Mouse (Mus musculus) forebrain, embryonic 12.5 days (tissue): ENCODE results near the gene Csad. TPM values are rescaled to one million over a fixed set of nuclear protein-coding genes. Genes with fewer than 3 reads are reported as not detected.

Source experiments
- ATAC-seq: fragments of 200-750 bp; cut with Nextera tagmentation; 2 replicates; pipeline ENCODE4 v1.8.0; 2017; ENCODE audit warnings: moderate TSS enrichment; ENCODE audit not compliant: low FRiP score
- H3K27ac ChIP-seq: fragments of 300-500 bp; sonication (generic); 2 replicates; pipeline ENCODE4 v1.5.1; 2016; ENCODE audit warnings: mild to moderate bottlenecking
- H3K27me3 ChIP-seq: fragments of 300-500 bp; sonication (generic); 2 replicates; pipeline ENCODE4 v1.6.1; 2016; ENCODE audit warnings: mild to moderate bottlenecking
- H3K36me3 ChIP-seq: fragments of 300-500 bp; sonication (generic); replicated peaks from 2 replicates; pipeline ENCODE4 v1.6.1; 2016; ENCODE audit warnings: mild to moderate bottlenecking
- H3K4me1 ChIP-seq: fragments of 300-500 bp; sonication (generic); 2 replicates; pipeline ENCODE4 v1.6.1; 2016
- H3K4me2 ChIP-seq: fragments of 300-500 bp; sonication (generic); 2 replicates; pipeline ENCODE4 v1.6.1; 2016; ENCODE audit warnings: mild to moderate bottlenecking, moderate library complexity
- H3K4me3 ChIP-seq: fragments of 300-500 bp; sonication (generic); replicated peaks from 2 replicates; pipeline ENCODE4 v1.5.1; 2016; ENCODE audit warnings: mild to moderate bottlenecking
- H3K9ac ChIP-seq: fragments of 300-500 bp; sonication (generic); 2 replicates; pipeline ENCODE4 v1.6.1; 2016; ENCODE audit warnings: mild to moderate bottlenecking
- H3K9me3 ChIP-seq: fragments of 300-500 bp; sonication (generic); 2 replicates; pipeline ENCODE4 v1.6.1; 2016
- WGBS: fragments of 180-500 bp; shearing (Covaris S2); methylation state at CpG from one replicate; pipeline ENCODE4 v1.1.7; 2016; 5-methylcytosine and 5-hydroxymethylcytosine counted together
- polyA plus RNA-seq: library from polyadenylated mRNA; unstranded; fragments of >200 nt; fragmentation: Nextera tagmentation; extraction: Ambion mirVana; gene quantifications from 2 replicates; pipeline ENCODE4 v1.2.1, GENCODE M21; 2016

Csad gene
- polyA plus RNA-seq, 1 experiment from 2014 or later: 51.8 TPM

GRCm38 (mm10) chr15:102146882-102147281, 57.6 kb downstream of the Csad start:
- WGBS: 0% methylated on average over 1 of the region's 1 CpGs
- peaks cover 10% of the 10 kb centered on the region for H3K4me1 ChIP-seq
- ATAC-seq: no peak
- H3K27ac ChIP-seq: no peak overlapping the region
- no peaks in the 10 kb centered on the region for H3K9me3 ChIP-seq
- peaks cover 48% of the 10 kb centered on the region for H3K27me3 ChIP-seq
- H3K4me2 ChIP-seq: no peak overlapping the region
- H3K36me3 ChIP-seq: no peaks in the 10 kb centered on the region
- no peak overlapping the region for H3K4me3 ChIP-seq
- no peak overlapping the region for H3K9ac ChIP-seq

- 89% methylated on average over 5 of the region's 5 CpGs for WGBS
- Histone ChIP-seq H3K4me2 (no peak overlapping the region), H3K9me3 (no peaks in the 10 kb centered on the region), H3K9ac (no peak overlapping the region), H3K27me3 (peaks cover 52% of the 10 kb centered on the region), H3K4me1 (peaks cover 10% of the 10 kb centered on the region), H3K27ac (no peak overlapping the region), H3K36me3 (no peaks in the 10 kb centered on the region), H3K4me3 (no peak overlapping the region)
- no peak for ATAC-seq
Observed at GRCm38 (mm10) chr15:102146089-102146488, 58.4 kb downstream of the Csad start.

- Histone ChIP-seq H3K27ac (no peak overlapping the region), H3K36me3 (no peaks in the 10 kb centered on the region), H3K27me3 (peaks cover 52% of the 10 kb centered on the region), H3K4me2 (no peak overlapping the region), H3K9me3 (no peaks in the 10 kb centered on the region), H3K4me1 (peaks cover 6% of the 10 kb centered on the region), H3K4me3 (no peak overlapping the region), H3K9ac (no peak overlapping the region)
- no peak for ATAC-seq
- WGBS: 91% methylated on average over 10 of the region's 10 CpGs
Observed at GRCm38 (mm10) chr15:102145330-102145729, 59.2 kb downstream of the Csad start.

- Histone ChIP-seq H3K27me3 (peaks cover 52% of the 10 kb centered on the region), H3K4me3 (peak overlapping the region; percentile 18), H3K9me3 (no peaks in the 10 kb centered on the region), H3K4me1 (peaks cover 6% of the 10 kb centered on the region; the same call in 1 of the 2 replicates), H3K27ac (no peak overlapping the region), H3K36me3 (no peaks in the 10 kb centered on the region), H3K9ac (peak overlapping the region; percentile 26; the same call in 1 of the 2 replicates), H3K4me2 (peak overlapping the region; percentile 38)
- WGBS: 11% methylated on average over 19 of the region's 19 CpGs
- no peak for ATAC-seq
Observed at GRCm38 (mm10) chr15:102144726-102145125, 59.8 kb downstream of the Csad start.

GRCm38 (mm10) chr15:102144274-102144711, 60.2 kb downstream of the Csad start, which contains the start of gene Igfbp6:
Gene Igfbp6 (plus strand): TSS chr15:102144362.
- Histone ChIP-seq H3K27ac (no peak within 1 kb of the TSS), H3K27me3 (peaks cover 52% of the 10 kb centered on the region), H3K36me3 (no peaks in the 10 kb centered on the region), H3K4me3 (peak within 1 kb of the TSS; percentile 18), H3K9ac (peak within 1 kb of the TSS; percentile 26; the same call in 1 of the 2 replicates), H3K4me2 (peak within 1 kb of the TSS; percentile 38), H3K4me1 (peaks cover 6% of the 10 kb centered on the region; the same call in 1 of the 2 replicates), H3K9me3 (no peaks in the 10 kb centered on the region)
- WGBS: 2% methylated on average over 22 of the region's 22 CpGs
- no peak for ATAC-seq

- no peak overlapping the region for H3K4me2 ChIP-seq
- H3K4me3 ChIP-seq: no peak overlapping the region
- H3K9me3 ChIP-seq: no peaks in the 10 kb centered on the region
- H3K36me3 ChIP-seq: no peaks in the 10 kb centered on the region
- H3K27ac ChIP-seq: no peak overlapping the region
- H3K27me3 ChIP-seq: peaks cover 52% of the 10 kb centered on the region
- peaks cover 6% of the 10 kb centered on the region; the same call in 1 of the 2 replicates for H3K4me1 ChIP-seq
- H3K9ac ChIP-seq: no peak overlapping the region
- no peak for ATAC-seq
- 56% methylated on average over 23 of the region's 23 CpGs for WGBS
Observed at GRCm38 (mm10) chr15:102142914-102143912, 61.3 kb downstream of the Csad start.

GRCm38 (mm10) chr15:102141120-102141519, 63.4 kb downstream of the Csad start:
- peaks cover 46% of the 10 kb centered on the region for H3K27me3 ChIP-seq
- H3K27ac ChIP-seq: no peak overlapping the region
- no peak for ATAC-seq
- no peak overlapping the region for H3K4me2 ChIP-seq
- H3K4me3 ChIP-seq: no peak overlapping the region
- peaks cover 14% of the 10 kb centered on the region; the same call in 1 of the 2 replicates for H3K4me1 ChIP-seq
- H3K9me3 ChIP-seq: no peaks in the 10 kb centered on the region
- no peak overlapping the region for H3K9ac ChIP-seq
- 92% methylated on average over 5 of the region's 5 CpGs for WGBS
- H3K36me3 ChIP-seq: no peaks in the 10 kb centered on the region

GRCm38 (mm10) chr15:102136129-102136758, 68.3 kb downstream of the Csad start, which contains the start of gene Spryd3:
Gene Spryd3 (minus strand): TSS chr15:102136234.
- peaks cover 22% of the 10 kb centered on the region for H3K36me3 ChIP-seq
- ATAC-seq: peak; percentile 100
- peak within 1 kb of the TSS; percentile 74 for H3K4me2 ChIP-seq
- H3K4me3 ChIP-seq: peak within 1 kb of the TSS; percentile 82
- WGBS: under 1% methylated on average over 50 of the region's 50 CpGs
- H3K27me3 ChIP-seq: no peaks in the 10 kb centered on the region
- peaks cover 19% of the 10 kb centered on the region for H3K4me1 ChIP-seq
- peak within 1 kb of the TSS; percentile 79 for H3K27ac ChIP-seq
- H3K9ac ChIP-seq: peak within 1 kb of the TSS; percentile 85
- no peaks in the 10 kb centered on the region for H3K9me3 ChIP-seq

GRCm38 (mm10) chr15:102135522-102136128, 68.9 kb downstream of the Csad start:
- H3K9me3 ChIP-seq: no peaks in the 10 kb centered on the region
- peak overlapping the region; percentile 82 for H3K4me3 ChIP-seq
- WGBS: 3% methylated on average over 35 of the region's 35 CpGs
- H3K27ac ChIP-seq: peak overlapping the region; percentile 79
- peaks cover 28% of the 10 kb centered on the region for H3K36me3 ChIP-seq
- peak; percentile 72; the same call in 1 of the 2 replicates for ATAC-seq
- peak overlapping the region; percentile 74 for H3K4me2 ChIP-seq
- H3K4me1 ChIP-seq: peaks cover 19% of the 10 kb centered on the region
- H3K27me3 ChIP-seq: no peaks in the 10 kb centered on the region
- H3K9ac ChIP-seq: peak overlapping the region; percentile 85

- no peaks in the 10 kb centered on the region for H3K9me3 ChIP-seq
- peaks cover 37% of the 10 kb centered on the region for H3K36me3 ChIP-seq
- peak overlapping the region; percentile 82 for H3K4me3 ChIP-seq
- H3K9ac ChIP-seq: no peak overlapping the region
- peak overlapping the region; percentile 74; the same call in 1 of the 2 replicates for H3K4me2 ChIP-seq
- no peak for ATAC-seq
- H3K27ac ChIP-seq: no peak overlapping the region
- H3K27me3 ChIP-seq: no peaks in the 10 kb centered on the region
- 93% methylated on average over 2 of the region's 2 CpGs for WGBS
- H3K4me1 ChIP-seq: peaks cover 19% of the 10 kb centered on the region
Observed at GRCm38 (mm10) chr15:102134709-102135108, 69.8 kb downstream of the Csad start.

- no peak overlapping the region for H3K4me2 ChIP-seq
- no peaks in the 10 kb centered on the region for H3K9me3 ChIP-seq
- H3K4me1 ChIP-seq: peaks cover 19% of the 10 kb centered on the region
- no peak overlapping the region for H3K27ac ChIP-seq
- no peak overlapping the region for H3K4me3 ChIP-seq
- H3K9ac ChIP-seq: no peak overlapping the region
- no peak for ATAC-seq
- no peaks in the 10 kb centered on the region for H3K27me3 ChIP-seq
- WGBS: 95% methylated on average over 9 of the region's 9 CpGs
- H3K36me3 ChIP-seq: peaks cover 51% of the 10 kb centered on the region
Observed at GRCm38 (mm10) chr15:102133314-102133713, 71.2 kb downstream of the Csad start.
